Mouse (Mus musculus) embryonic facial prominence, embryonic 11.5 days (tissue): ENCODE measurements around the gene Krtap5-2. TPM values are rescaled to one million over a fixed set of nuclear protein-coding genes. Genes with fewer than 3 reads are reported as not detected.
"Not testable (repeated sequence)": the region's sequence is repeated elsewhere in the genome, so short reads cannot be mapped to it uniquely, and the experiment has no call there.

ENCODE experiments used
- ATAC-seq: fragments of 200-750 bp; cut with Nextera tagmentation; replicated peaks from 2 replicates; pipeline ENCODE4 v1.8.0; 2017; ENCODE audit warnings: low read depth; ENCODE audit not compliant: insufficient number of reproducible peaks, low FRiP score, low TSS enrichment
- DNase-seq: peaks from one replicate; pipeline ENCODE4 v3.0.0-alpha.2; 2015; ENCODE audit warnings: low spot score
- H3K27ac ChIP-seq: fragments of 300-500 bp; sonication (generic); replicated peaks from 2 replicates; pipeline ENCODE4 v1.5.1; 2014; ENCODE audit warnings: mild to moderate bottlenecking, low read depth, low read length, control low read depth
- H3K27me3 ChIP-seq: fragments of 300-500 bp; sonication (generic); 2 replicates; pipeline ENCODE4 v1.6.1; 2014; ENCODE audit warnings: mild to moderate bottlenecking, low read length, moderate library complexity, mixed read lengths; ENCODE audit not compliant: control insufficient read depth, insufficient read depth
- H3K36me3 ChIP-seq: fragments of 300-500 bp; sonication (generic); replicated peaks from 2 replicates; pipeline ENCODE4 v1.6.1; 2014; ENCODE audit warnings: low read depth, mild to moderate bottlenecking, low read length, moderate library complexity, mixed read lengths; ENCODE audit not compliant: control insufficient read depth, insufficient read depth
- H3K4me1 ChIP-seq: fragments of 300-500 bp; sonication (generic); 2 replicates; pipeline ENCODE4 v1.6.1; 2014; ENCODE audit warnings: low read length, mixed read lengths; ENCODE audit not compliant: control insufficient read depth, insufficient read depth
- H3K4me2 ChIP-seq: fragments of 300-500 bp; sonication (generic); 2 replicates; pipeline ENCODE4 v1.6.1; 2014; ENCODE audit warnings: low read depth, mild to moderate bottlenecking, control low read depth, low read length, moderate library complexity
- H3K4me3 ChIP-seq: fragments of 300-500 bp; sonication (generic); 2 replicates; pipeline ENCODE4 v1.5.1; 2014; ENCODE audit warnings: low read depth, low read length, control low read depth
- H3K9ac ChIP-seq: fragments of 300-500 bp; sonication (generic); replicated peaks from 2 replicates; pipeline ENCODE4 v1.6.1; 2014; ENCODE audit warnings: mild to moderate bottlenecking, control low read depth, low read length
- H3K9me3 ChIP-seq: fragments of 300-500 bp; sonication (generic); replicated peaks from 2 replicates; pipeline ENCODE4 v1.6.1; 2016; ENCODE audit warnings: mild to moderate bottlenecking, low read length, inconsistent platforms, mixed read lengths; ENCODE audit not compliant: control insufficient read depth
- WGBS: fragments of 180-500 bp; shearing (Covaris S2); extraction: QIAGEN DNeasy Blood & Tissue Kit; methylation state at CpG from one replicate; pipeline ENCODE4 v1.1.7; 2014; 5-methylcytosine and 5-hydroxymethylcytosine counted together
- polyA plus RNA-seq: library from polyadenylated mRNA; unstranded; fragments of >200 nt; fragmentation: Nextera tagmentation; extraction: Ambion mirVana; gene quantifications from 2 replicates; pipeline ENCODE4 v1.2.1, GENCODE M21; 2014

Gene Krtap5-2
- polyA plus RNA-seq, 1 experiment from 2014 or later, result not detected

- DNase-seq, result no peak
- Histone ChIP-seq H3K4me3 (no peak within 1 kb of the TSS), H3K27ac (no peak within 1 kb of the TSS), H3K36me3 (no peaks in the 10 kb centered on the region), H3K9me3 (no peaks in the 10 kb centered on the region), H3K4me1 (no peaks in the 10 kb centered on the region), H3K4me2 (no peak within 1 kb of the TSS), H3K9ac (no peak within 1 kb of the TSS), H3K27me3 (no peaks in the 10 kb centered on the region)
- no peak for ATAC-seq
- WGBS, result 39% methylated on average over 2 of the region's 2 CpGs
These were observed 14.5 kb upstream of the Krtap5-2 start, which contains the start of gene Gm10153 for GRCm38 (mm10) chr7:142190289-142190688. Gene Gm10153, minus strand, starts transcription at chr7:142190389.

DNA sequence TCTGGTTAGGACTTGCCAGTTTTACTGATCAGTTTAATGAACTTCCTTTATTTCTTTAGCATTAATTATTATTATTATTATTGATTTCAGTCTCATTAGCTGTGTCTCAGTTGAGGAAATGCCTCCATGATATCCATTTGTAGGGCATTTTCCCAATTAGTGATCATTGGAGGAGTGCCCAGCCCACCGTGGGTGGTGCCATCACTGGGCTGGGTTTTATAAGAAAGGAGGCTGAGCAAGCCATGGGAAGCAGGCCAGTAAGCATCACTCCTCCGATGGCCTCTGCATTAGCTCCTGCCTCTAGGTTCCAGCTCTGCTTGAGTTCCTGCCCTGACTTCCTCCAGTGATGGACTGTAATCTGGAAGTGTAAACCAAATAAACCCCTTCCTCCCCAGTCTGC lies 12.4 kb upstream of the Krtap5-2 start:
- Histone ChIP-seq H3K36me3 (no peaks in the 10 kb centered on the region), H3K4me3 (no peak overlapping the region), H3K27ac (no peak overlapping the region), H3K9me3 (no peaks in the 10 kb centered on the region), H3K4me2 (no peak overlapping the region), H3K4me1 (no peaks in the 10 kb centered on the region), H3K9ac (no peak overlapping the region), H3K27me3 (no peaks in the 10 kb centered on the region)
- WGBS, result 69% methylated on average over 2 of the region's 2 CpGs
- ATAC-seq (no peak), DNase-seq (no peak)

GRCm38 (mm10) chr7:142181021-142181420 lies 5.2 kb upstream of the Krtap5-2 start:
- no peak overlapping the region for H3K4me3 ChIP-seq
- DNase-seq (no peak), ATAC-seq (no peak)
- no peaks in the 10 kb centered on the region for H3K9me3 ChIP-seq
- no peak overlapping the region for H3K4me2 ChIP-seq
- 80% methylated on average over 1 of the region's 1 CpGs for WGBS
- H3K36me3 ChIP-seq, result no peaks in the 10 kb centered on the region
- H3K27me3 ChIP-seq, result no peaks in the 10 kb centered on the region
- H3K4me1 ChIP-seq, result no peaks in the 10 kb centered on the region
- no peak overlapping the region for H3K9ac ChIP-seq
- H3K27ac ChIP-seq, result no peak overlapping the region

- Histone ChIP-seq H3K27me3 (no peaks in the 10 kb centered on the region), H3K4me3 (no peak overlapping the region), H3K4me2 (no peak overlapping the region), H3K27ac (no peak overlapping the region), H3K9me3 (no peaks in the 10 kb centered on the region), H3K36me3 (no peaks in the 10 kb centered on the region), H3K9ac (no peak overlapping the region), H3K4me1 (no peaks in the 10 kb centered on the region)
- DNase-seq (no peak), ATAC-seq (no peak)
- WGBS, result 96% methylated on average over 1 of the region's 1 CpGs
These were observed 2.9 kb upstream of the Krtap5-2 start for GRCm38 (mm10) chr7:142178685-142179084.

GRCm38 (mm10) chr7:142169836-142170235 lies 6.0 kb downstream of the Krtap5-2 start:
- no peaks in the 10 kb centered on the region for H3K27me3 ChIP-seq
- H3K36me3 ChIP-seq, result no peaks in the 10 kb centered on the region
- no peak for ATAC-seq
- no peak overlapping the region for H3K9ac ChIP-seq
- H3K9me3 ChIP-seq, result no peaks in the 10 kb centered on the region
- no peak overlapping the region for H3K4me3 ChIP-seq
- DNase-seq, result peak; percentile 76
- H3K4me1 ChIP-seq, result no peaks in the 10 kb centered on the region
- no peak overlapping the region for H3K27ac ChIP-seq
- 44% methylated on average over 3 of the region's 3 CpGs for WGBS
- H3K4me2 ChIP-seq, result no peak overlapping the region

GRCm38 (mm10) chr7:142165639-142166038 lies 10.2 kb downstream of the Krtap5-2 start, which contains the start of gene Gm4553:
Gene Gm4553, minus strand, starts transcription at chr7:142165739.
- not testable (repeated sequence) for H3K9ac ChIP-seq, H3K4me3 ChIP-seq, H3K27me3 ChIP-seq, H3K4me2 ChIP-seq, H3K4me1 ChIP-seq, H3K9me3 ChIP-seq, H3K36me3 ChIP-seq, DNase-seq, H3K27ac ChIP-seq, ATAC-seq

DNA sequence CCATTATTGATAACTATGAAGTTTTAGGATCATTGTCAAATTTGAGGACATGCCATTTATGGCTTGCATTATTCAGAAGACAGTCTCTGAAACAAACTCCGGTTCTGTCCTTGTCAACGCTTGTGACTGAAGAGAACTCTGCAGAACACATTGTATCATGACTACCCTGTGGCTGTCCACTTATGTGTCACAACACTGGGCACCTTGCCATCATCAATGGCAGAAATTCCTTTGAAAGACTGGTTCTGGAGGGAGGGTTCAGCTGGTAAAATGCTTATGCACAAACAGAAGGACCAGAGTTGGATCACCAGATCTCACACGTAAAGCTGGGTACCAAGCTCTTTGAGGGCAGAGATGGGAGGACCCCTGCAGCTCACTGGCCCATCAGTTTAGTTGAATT lies 16.4 kb downstream of the Krtap5-2 start:
- Histone ChIP-seq H3K4me2 (no peak overlapping the region), H3K4me3 (no peak overlapping the region), H3K9me3 (no peaks in the 10 kb centered on the region), H3K9ac (no peak overlapping the region), H3K27ac (no peak overlapping the region), H3K4me1 (no peaks in the 10 kb centered on the region), H3K27me3 (no peaks in the 10 kb centered on the region), H3K36me3 (no peaks in the 10 kb centered on the region)
- 92% methylated on average over 3 of the region's 3 CpGs for WGBS
- ATAC-seq (no peak), DNase-seq (no peak)

DNA sequence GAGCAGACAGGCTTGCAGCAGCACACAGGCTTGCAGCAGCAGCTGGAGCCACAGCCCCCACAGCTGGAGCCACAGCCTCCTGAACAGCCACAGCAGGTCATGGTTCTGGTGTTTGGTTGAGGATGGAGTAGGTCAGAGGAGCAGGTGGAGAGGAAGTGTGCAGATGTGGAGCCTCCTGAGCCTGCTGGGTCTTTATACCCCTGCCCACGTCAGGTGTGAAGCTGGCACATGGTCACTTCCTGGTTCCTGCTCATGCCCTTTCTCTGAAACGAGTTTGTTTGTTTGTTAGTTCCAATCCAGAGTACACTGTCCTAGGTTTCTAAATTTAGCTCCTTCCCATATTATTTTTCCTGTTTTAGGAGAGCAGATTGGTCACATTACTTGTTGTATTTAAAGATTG lies 18.8 kb downstream of the Krtap5-2 start, which contains the start of gene Gm29735:
Gm29735 (minus strand) TSS at position 101 of the 400 bp plus-strand sequence.
- not testable (repeated sequence) for H3K4me2 ChIP-seq, H3K27ac ChIP-seq, H3K9me3 ChIP-seq, H3K4me3 ChIP-seq, H3K4me1 ChIP-seq, DNase-seq, H3K36me3 ChIP-seq, ATAC-seq, H3K9ac ChIP-seq, H3K27me3 ChIP-seq
- WGBS, result 47% methylated on average over 2 of the region's 2 CpGs
